Mouse (Mus musculus): ENCODE results near the gene Rgs8.

- no peak for TF ChIP-seq CTCF (IDR thresholded peaks at IDR 0.05; ENCODE audit: control insufficient read depth, insufficient read depth, insufficient read length)
- no peak for TF ChIP-seq MYOG (IDR thresholded peaks at IDR 0.05; ENCODE audit: control insufficient read depth, extremely low read depth, insufficient read length)
- no peak for TF ChIP-seq MAX (IDR thresholded peaks at IDR 0.05)
- no peak for TF ChIP-seq USF1 (IDR thresholded peaks at IDR 0.05; ENCODE audit: low read depth)
- no peak for TF ChIP-seq MYOD1 (IDR thresholded peaks at IDR 0.05; ENCODE audit: control insufficient read depth, insufficient read length, low read depth)
- TF ChIP-seq FOSL1 (IDR thresholded peaks at IDR 0.05; ENCODE audit: insufficient read depth, low read length, poor library complexity, severe bottlenecking), result no peak
- no peak for TF ChIP-seq CEBPB (IDR thresholded peaks at IDR 0.05; ENCODE audit: low read depth)
Observed at GRCm38 (mm10) chr1:153740775-153741400, 88.1 kb downstream of the Rgs8 start.

All from C2C12 (cell line).